Mouse (Mus musculus) heart, postnatal 4 days (tissue): ENCODE data around the gene Copa. TPM values are rescaled to one million over a fixed set of nuclear protein-coding genes. Genes with fewer than 3 reads are reported as not detected.
A peak's percentile ranks its signal among the peaks of the same experiment; 100 is the strongest.

Experiments
- DNase-seq: peaks from one replicate; pipeline ENCODE4 v3.0.0; 2021
- total RNA-seq, 2 experiments: library from RNA; stranded (reverse); gene quantifications; 2 replicates each; pipeline ENCODE4 v1.2.3; 2021

Copa gene
- total RNA-seq, 2 experiments from 2014 or later: 160 to 167 TPM

GRCm38 (mm10) chr1:172093522-172093921, 11.2 kb downstream of the Copa start:
- peak; percentile 8 for DNase-seq

GRCm38 (mm10) chr1:172094295-172094694, 12.0 kb downstream of the Copa start:
- DNase-seq: no peak

GRCm38 (mm10) chr1:172095202-172095601, 12.9 kb downstream of the Copa start:
- DNase-seq: no peak

- DNase-seq: no peak
Observed at GRCm38 (mm10) chr1:172099325-172100033, 17.1 kb downstream of the Copa start.

GRCm38 (mm10) chr1:172103619-172104018, 21.3 kb downstream of the Copa start:
- no peak for DNase-seq

GRCm38 (mm10) chr1:172105101-172105500, 22.8 kb downstream of the Copa start:
- DNase-seq: no peak

GRCm38 (mm10) chr1:172107777-172108477, 25.6 kb downstream of the Copa start:
- DNase-seq: no peak

GRCm38 (mm10) chr1:172116948-172117347, 34.6 kb downstream of the Copa start:
- DNase-seq: no peak

- no peak for DNase-seq
Observed at GRCm38 (mm10) chr1:172119100-172119499, 36.8 kb downstream of the Copa start.

GRCm38 (mm10) chr1:172119720-172120119, 37.4 kb downstream of the Copa start:
- peak; percentile 32 for DNase-seq

GRCm38 (mm10) chr1:172122671-172123070, 40.3 kb downstream of the Copa start:
- no peak for DNase-seq

GRCm38 (mm10) chr1:172124572-172124971, 42.2 kb downstream of the Copa start:
- DNase-seq: no peak

- DNase-seq: peak; percentile 79
Observed at GRCm38 (mm10) chr1:172126376-172127347, 44.3 kb downstream of the Copa start, which contains the start of gene Pex19. TSS of gene Pex19 (plus strand) at chr1:172126755.

GRCm38 (mm10) chr1:172127487-172127886, 45.2 kb downstream of the Copa start:
- DNase-seq: no peak

GRCm38 (mm10) chr1:172128563-172128962, 46.2 kb downstream of the Copa start:
- DNase-seq: no peak

GRCm38 (mm10) chr1:172129108-172129507, 46.8 kb downstream of the Copa start:
- DNase-seq: peak; percentile 33

GRCm38 (mm10) chr1:172129780-172130179, 47.5 kb downstream of the Copa start:
- no peak for DNase-seq

- DNase-seq: peak; percentile 53
Observed at GRCm38 (mm10) chr1:172132319-172132718, 50.0 kb downstream of the Copa start.

GRCm38 (mm10) chr1:172133535-172133934, 51.2 kb downstream of the Copa start:
- peak; percentile 32 for DNase-seq

GRCm38 (mm10) chr1:172134072-172134471, 51.7 kb downstream of the Copa start:
- no peak for DNase-seq

GRCm38 (mm10) chr1:172140160-172140559, 57.8 kb downstream of the Copa start:
- DNase-seq: no peak

GRCm38 (mm10) chr1:172140825-172141224, 58.5 kb downstream of the Copa start:
- no peak for DNase-seq

GRCm38 (mm10) chr1:172141529-172141928, 59.2 kb downstream of the Copa start:
- no peak for DNase-seq
